Mouse (Mus musculus) heart, adult 2 months (tissue): Measurements from ENCODE around the gene Aldh3a2.

Experiments used
- CTCF ChIP-seq: fragments of 200-600 bp; IDR thresholded peaks from 2 replicates; pipeline ENCODE4 v1.8.1; 2022; ENCODE audit warnings: antibody characterized with exemption, mild to moderate bottlenecking, moderate library complexity
- POLR2A ChIP-seq: fragments of 200-500 bp; IDR thresholded peaks from 2 replicates; pipeline ENCODE4 v1.6.1; 2011; ENCODE audit warnings: mild to moderate bottlenecking, low read depth, low read length, control low read depth; ENCODE audit not compliant: insufficient read depth

- TF ChIP-seq CTCF (no peak), POLR2A (no peak)
Measured at GRCm38 (mm10) chr11:61244406-61244805, 22.9 kb downstream of the Aldh3a2 start.
